Mouse (Mus musculus) midbrain, embryonic 12.5 days (tissue): ENCODE data around the gene Vrk1. TPM values are rescaled to one million over a fixed set of nuclear protein-coding genes. Genes with fewer than 3 reads are reported as not detected.
A peak's percentile ranks its signal among the peaks of the same experiment; 100 is the strongest.

Experiments
- ATAC-seq: fragments of 200-750 bp; cut with Nextera tagmentation; 2 replicates; pipeline ENCODE4 v1.8.0; 2017; ENCODE audit warnings: low read depth, moderate TSS enrichment, moderate library complexity; ENCODE audit not compliant: low FRiP score
- H3K27ac ChIP-seq: fragments of 300-500 bp; sonication (generic); replicated peaks from 2 replicates; pipeline ENCODE4 v1.5.1; 2016; ENCODE audit warnings: mild to moderate bottlenecking
- H3K27me3 ChIP-seq: fragments of 300-500 bp; sonication (generic); 2 replicates; pipeline ENCODE4 v1.6.1; 2016; ENCODE audit warnings: mild to moderate bottlenecking
- H3K36me3 ChIP-seq: fragments of 300-500 bp; sonication (generic); 2 replicates; pipeline ENCODE4 v1.6.1; 2016
- H3K4me1 ChIP-seq: fragments of 300-500 bp; sonication (generic); 2 replicates; pipeline ENCODE4 v1.6.1; 2016
- H3K4me2 ChIP-seq: fragments of 300-500 bp; sonication (generic); replicated peaks from 2 replicates; pipeline ENCODE4 v1.6.1; 2016; ENCODE audit warnings: mild to moderate bottlenecking, moderate library complexity
- H3K4me3 ChIP-seq: fragments of 300-500 bp; sonication (generic); 2 replicates; pipeline ENCODE4 v1.5.1; 2016; ENCODE audit warnings: mild to moderate bottlenecking
- H3K9ac ChIP-seq: fragments of 300-500 bp; sonication (generic); replicated peaks from 2 replicates; pipeline ENCODE4 v1.6.1; 2016; ENCODE audit warnings: mild to moderate bottlenecking, moderate library complexity
- H3K9me3 ChIP-seq: fragments of 300-500 bp; sonication (generic); 2 replicates; pipeline ENCODE4 v1.6.1; 2016; ENCODE audit warnings: mild to moderate bottlenecking
- WGBS: fragments of 180-500 bp; shearing (Covaris S2); methylation state at CpG from one replicate; pipeline ENCODE4 v1.1.7; 2016; 5-methylcytosine and 5-hydroxymethylcytosine counted together
- polyA plus RNA-seq: library from polyadenylated mRNA; unstranded; fragments of >200 nt; fragmentation: Nextera tagmentation; extraction: Ambion mirVana; gene quantifications from 2 replicates; pipeline ENCODE4 v1.2.1, GENCODE M21; 2016

Vrk1 gene
- polyA plus RNA-seq, 1 experiment from 2014 or later: 77.2 TPM

- no peak for ATAC-seq
- Histone ChIP-seq H3K27me3 (no peaks in the 10 kb centered on the region), H3K36me3 (peaks cover 11% of the 10 kb centered on the region), H3K4me1 (peaks cover 15% of the 10 kb centered on the region), H3K4me3 (no peak overlapping the region), H3K9ac (no peak overlapping the region), H3K27ac (no peak overlapping the region), H3K9me3 (no peaks in the 10 kb centered on the region), H3K4me2 (no peak overlapping the region)
- 62% methylated on average over 22 of the region's 22 CpGs for WGBS
These were observed 60.6 kb downstream of the Vrk1 start for GRCm38 (mm10) chr12:106070434-106071155.

- no peak overlapping the region for H3K9ac ChIP-seq
- H3K27me3 ChIP-seq: no peaks in the 10 kb centered on the region
- H3K4me3 ChIP-seq: no peak overlapping the region
- ATAC-seq: no peak
- no peak overlapping the region for H3K27ac ChIP-seq
- H3K36me3 ChIP-seq: peaks cover 11% of the 10 kb centered on the region
- peaks cover 15% of the 10 kb centered on the region for H3K4me1 ChIP-seq
- H3K4me2 ChIP-seq: no peak overlapping the region
- H3K9me3 ChIP-seq: no peaks in the 10 kb centered on the region
- 68% methylated on average over 10 of the region's 10 CpGs for WGBS
These were observed 61.6 kb downstream of the Vrk1 start for GRCm38 (mm10) chr12:106071575-106072166.

DNA sequence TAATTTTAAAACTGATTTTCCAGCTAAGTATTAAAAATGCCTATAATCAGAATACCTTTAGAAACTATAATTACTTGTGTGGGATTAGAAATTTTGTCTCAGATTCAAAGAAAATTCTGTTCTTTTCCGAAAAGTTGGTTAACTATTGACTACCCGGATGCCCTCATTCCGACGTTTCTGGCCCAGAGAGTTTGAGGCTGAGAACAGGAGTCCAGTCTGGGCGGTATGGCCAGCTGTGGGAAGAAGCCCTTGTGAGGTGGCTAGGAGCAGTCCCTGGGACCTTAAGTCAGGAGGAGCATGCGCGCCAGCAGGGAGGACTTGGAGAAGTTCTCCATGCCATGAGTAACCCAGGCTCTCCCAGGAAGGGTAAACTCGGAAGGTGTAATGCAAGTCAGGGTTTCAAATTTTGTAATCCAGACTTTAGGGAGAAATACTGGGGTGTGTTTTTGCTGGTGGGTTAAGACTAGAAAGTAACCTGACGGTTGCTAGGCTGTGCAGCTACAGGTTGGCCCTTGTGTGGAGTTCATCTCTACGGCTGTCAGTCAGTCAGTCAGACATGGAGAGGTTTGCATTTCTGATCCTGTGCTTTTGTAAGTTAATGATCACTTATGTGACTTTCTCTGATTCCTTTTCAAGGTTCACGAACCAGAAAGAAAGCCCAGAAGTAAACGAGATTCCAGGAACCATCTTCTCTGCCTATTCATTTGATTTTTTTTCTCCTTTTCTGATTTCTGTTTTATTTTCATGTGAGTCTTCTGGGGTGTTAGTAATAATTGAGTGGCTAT lies 64.5 kb downstream of the Vrk1 start:
- Histone ChIP-seq H3K4me3 (no peak overlapping the region), H3K9me3 (no peaks in the 10 kb centered on the region), H3K4me1 (peaks cover 15% of the 10 kb centered on the region), H3K36me3 (peaks cover 9% of the 10 kb centered on the region), H3K4me2 (no peak overlapping the region), H3K27me3 (no peaks in the 10 kb centered on the region), H3K9ac (no peak overlapping the region), H3K27ac (no peak overlapping the region)
- WGBS: 80% methylated on average over 12 of the region's 12 CpGs
- no peak for ATAC-seq

DNA sequence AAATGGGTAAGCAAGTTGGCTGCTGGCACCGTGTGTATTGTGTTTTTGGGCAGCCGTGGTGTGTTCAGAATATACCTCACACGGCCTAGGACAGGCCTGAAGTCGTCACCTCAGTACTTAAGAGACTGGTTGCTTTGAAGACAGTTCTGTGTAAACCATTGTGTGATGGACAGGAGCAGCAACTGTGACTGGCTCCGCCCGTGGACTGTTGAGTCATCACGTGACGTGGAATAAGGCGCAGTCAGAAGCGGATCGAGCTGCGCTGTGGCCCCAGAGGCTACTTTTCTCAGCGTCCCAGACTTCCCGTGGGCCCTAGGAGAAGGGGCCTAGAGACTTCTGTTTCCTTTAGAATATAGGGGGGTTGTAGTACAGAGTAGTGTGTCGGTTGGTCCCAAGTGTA lies 66.1 kb downstream of the Vrk1 start:
- H3K27me3 ChIP-seq: no peaks in the 10 kb centered on the region
- ATAC-seq: no peak
- no peak overlapping the region for H3K4me2 ChIP-seq
- H3K27ac ChIP-seq: no peak overlapping the region
- H3K36me3 ChIP-seq: peaks cover 9% of the 10 kb centered on the region
- 91% methylated on average over 15 of the region's 15 CpGs for WGBS
- no peak overlapping the region for H3K4me3 ChIP-seq
- H3K4me1 ChIP-seq: peaks cover 20% of the 10 kb centered on the region
- H3K9ac ChIP-seq: no peak overlapping the region
- no peaks in the 10 kb centered on the region for H3K9me3 ChIP-seq

GRCm38 (mm10) chr12:106080511-106080910 lies 70.5 kb downstream of the Vrk1 start:
- H3K9me3 ChIP-seq: no peaks in the 10 kb centered on the region
- peaks cover 39% of the 10 kb centered on the region for H3K4me1 ChIP-seq
- H3K4me2 ChIP-seq: peak overlapping the region; percentile 46; the same call in 1 of the 2 replicates
- no peak overlapping the region for H3K27ac ChIP-seq
- peaks cover 9% of the 10 kb centered on the region; the same call in 1 of the 2 replicates for H3K36me3 ChIP-seq
- H3K9ac ChIP-seq: no peak overlapping the region
- no peak for ATAC-seq
- no peaks in the 10 kb centered on the region for H3K27me3 ChIP-seq
- 30% methylated on average over 5 of the region's 5 CpGs for WGBS
- no peak overlapping the region for H3K4me3 ChIP-seq

GRCm38 (mm10) chr12:106080945-106081747 lies 71.1 kb downstream of the Vrk1 start:
- Histone ChIP-seq H3K9ac (0 out of 2 replicates have a peak overlapping the region, but pooled peaks have one; percentile 15), H3K27ac (peak overlapping the region; percentile 52), H3K4me2 (peak overlapping the region; percentile 46), H3K27me3 (no peaks in the 10 kb centered on the region), H3K36me3 (peaks cover 2% of the 10 kb centered on the region; the same call in 1 of the 2 replicates), H3K9me3 (no peaks in the 10 kb centered on the region), H3K4me1 (peaks cover 39% of the 10 kb centered on the region), H3K4me3 (peak overlapping the region; percentile 19)
- 19% methylated on average over 23 of the region's 23 CpGs for WGBS
- peak; percentile 27; the same call in 1 of the 2 replicates for ATAC-seq

DNA sequence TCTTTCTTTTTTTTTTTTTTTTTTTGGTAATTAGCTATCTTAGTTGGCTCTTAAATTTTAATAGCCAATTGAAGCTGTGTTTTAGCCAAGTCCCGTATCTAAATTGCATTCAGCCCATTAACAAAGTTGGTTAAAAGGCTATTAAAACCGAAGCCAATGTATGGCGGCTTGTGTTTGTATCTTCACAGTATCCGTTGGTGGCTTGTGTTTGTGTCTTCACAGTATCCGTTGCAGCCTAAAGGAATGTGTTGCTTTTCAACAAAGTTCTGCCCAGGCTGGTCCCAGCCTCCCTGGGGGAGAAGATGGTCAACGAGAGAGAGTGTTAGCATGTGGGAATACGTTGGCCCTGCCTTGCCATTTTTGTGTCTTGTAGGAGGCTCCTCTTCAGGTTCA lies 71.7 kb downstream of the Vrk1 start:
- no peak overlapping the region for H3K9ac ChIP-seq
- 48% methylated on average over 7 of the region's 7 CpGs for WGBS
- H3K9me3 ChIP-seq: no peaks in the 10 kb centered on the region
- peak overlapping the region; percentile 30 for H3K27ac ChIP-seq
- no peak overlapping the region for H3K4me3 ChIP-seq
- H3K4me1 ChIP-seq: peaks cover 39% of the 10 kb centered on the region
- ATAC-seq: no peak; the same call in 1 of the 2 replicates
- peak overlapping the region; percentile 46 for H3K4me2 ChIP-seq
- no peaks in the 10 kb centered on the region for H3K36me3 ChIP-seq
- no peaks in the 10 kb centered on the region for H3K27me3 ChIP-seq

- ATAC-seq: peak; percentile 85
- no peak overlapping the region for H3K9ac ChIP-seq
- peak overlapping the region; percentile 33 for H3K4me2 ChIP-seq
- peak overlapping the region; percentile 30 for H3K27ac ChIP-seq
- no peaks in the 10 kb centered on the region for H3K36me3 ChIP-seq
- WGBS: 33% methylated on average over 16 of the region's 16 CpGs
- H3K27me3 ChIP-seq: no peaks in the 10 kb centered on the region
- no peaks in the 10 kb centered on the region for H3K9me3 ChIP-seq
- peaks cover 39% of the 10 kb centered on the region for H3K4me1 ChIP-seq
- no peak overlapping the region for H3K4me3 ChIP-seq
These were observed 72.3 kb downstream of the Vrk1 start for GRCm38 (mm10) chr12:106082191-106082957.

- H3K4me3 ChIP-seq: no peak overlapping the region
- peak overlapping the region; percentile 30 for H3K27ac ChIP-seq
- 31% methylated on average over 11 of the region's 11 CpGs for WGBS
- no peak overlapping the region for H3K9ac ChIP-seq
- H3K36me3 ChIP-seq: no peaks in the 10 kb centered on the region
- peak; percentile 13; the same call in 1 of the 2 replicates for ATAC-seq
- H3K4me1 ChIP-seq: peaks cover 39% of the 10 kb centered on the region
- H3K4me2 ChIP-seq: no peak overlapping the region
- H3K27me3 ChIP-seq: no peaks in the 10 kb centered on the region
- no peaks in the 10 kb centered on the region for H3K9me3 ChIP-seq
These were observed 72.9 kb downstream of the Vrk1 start for GRCm38 (mm10) chr12:106082958-106083381.

DNA sequence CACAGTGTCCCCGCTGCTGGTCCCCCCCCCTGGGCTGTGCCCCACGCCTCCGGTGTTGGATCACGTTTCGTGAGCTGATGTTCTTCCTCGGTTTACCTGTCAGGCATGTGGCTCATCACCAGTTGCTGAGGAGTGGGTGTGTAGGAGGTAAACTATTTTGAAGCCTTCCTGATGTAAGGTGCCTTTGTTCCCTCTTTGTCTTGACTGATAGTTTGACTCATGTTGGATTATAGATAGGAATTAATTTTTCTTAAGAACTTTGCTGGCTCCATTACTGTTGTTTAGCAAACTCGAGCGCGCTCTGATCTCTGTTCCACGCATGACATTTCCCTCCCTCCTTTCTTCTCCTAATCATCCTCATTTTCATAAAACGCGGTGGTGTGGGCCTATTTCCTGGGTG lies 74.1 kb downstream of the Vrk1 start:
- ATAC-seq: no peak
- H3K36me3 ChIP-seq: no peaks in the 10 kb centered on the region
- H3K4me2 ChIP-seq: no peak overlapping the region
- WGBS: 92% methylated on average over 12 of the region's 12 CpGs
- H3K9me3 ChIP-seq: no peaks in the 10 kb centered on the region
- H3K27ac ChIP-seq: no peak overlapping the region
- H3K4me3 ChIP-seq: no peak overlapping the region
- peaks cover 39% of the 10 kb centered on the region for H3K4me1 ChIP-seq
- no peak overlapping the region for H3K9ac ChIP-seq
- H3K27me3 ChIP-seq: no peaks in the 10 kb centered on the region

DNA sequence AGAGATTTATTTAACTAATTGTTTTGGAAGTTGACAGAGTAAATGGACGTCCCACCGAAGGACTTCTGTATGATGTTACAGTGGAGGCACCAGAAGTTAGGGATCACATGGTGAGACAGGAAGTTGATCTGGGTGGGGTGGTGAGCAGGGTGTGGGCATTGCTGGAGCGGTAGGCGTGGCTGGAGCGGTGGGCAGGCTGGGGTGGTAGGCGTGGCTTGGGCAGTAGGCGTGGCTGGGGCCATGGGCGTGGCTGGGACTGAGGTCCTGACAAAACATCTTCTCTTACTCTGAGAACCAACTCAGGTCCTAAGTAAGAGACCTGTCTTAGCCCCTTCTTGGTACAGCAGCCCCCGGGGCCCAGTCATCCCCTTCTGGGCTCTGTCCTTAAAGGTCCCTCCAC lies 84.8 kb downstream of the Vrk1 start:
- H3K36me3 ChIP-seq: no peaks in the 10 kb centered on the region

More for the DNA sequence above, 84.8 kb downstream of the Vrk1 start:
- no peak for ATAC-seq
- Histone ChIP-seq H3K9me3 (0 out of 2 replicates have a peak, but pooled peaks cover 6% of the 10 kb centered on the region), H3K4me1 (no peaks in the 10 kb centered on the region), H3K4me2 (no peak overlapping the region), H3K27ac (no peak overlapping the region), H3K27me3 (no peaks in the 10 kb centered on the region), H3K9ac (no peak overlapping the region), H3K4me3 (no peak overlapping the region)
- 98% methylated on average over 9 of the region's 9 CpGs for WGBS
